Mouse (Mus musculus) bone marrow macrophage, adult 2 months (primary cell): ENCODE measurements around the gene Olfr315. TPM values are rescaled to one million over a fixed set of nuclear protein-coding genes. Genes with fewer than 3 reads are reported as not detected.
"Not testable (repeated sequence)": the region's sequence is repeated elsewhere in the genome, so short reads cannot be mapped to it uniquely, and the experiment has no call there.

Experiments
- H3K27ac ChIP-seq: 2 replicates; pipeline ENCODE4 v1.5.1; 2012; ENCODE audit warnings: low read depth, low read length; ENCODE audit not compliant: insufficient read depth
- H3K4me1 ChIP-seq: 2 replicates; pipeline ENCODE4 v1.6.1; 2012; ENCODE audit warnings: low read length; ENCODE audit not compliant: control insufficient read depth, insufficient read depth
- H3K4me3 ChIP-seq: 2 replicates; pipeline ENCODE4 v1.5.1; 2012; ENCODE audit warnings: mild to moderate bottlenecking, low read length, moderate library complexity; ENCODE audit not compliant: insufficient read depth
- CTCF ChIP-seq: IDR thresholded peaks from 2 replicates; pipeline ENCODE4 v1.5.1; 2012; ENCODE audit warnings: low read depth, mild to moderate bottlenecking, low read length, moderate library complexity
- POLR2A ChIP-seq: IDR thresholded peaks from 2 replicates; pipeline ENCODE4 v1.6.1; 2012; ENCODE audit warnings: mild to moderate bottlenecking, low read depth, low read length, borderline replicate concordance
- polyA plus RNA-seq: library from polyadenylated mRNA; stranded (reverse); fragments of >200 nt; gene quantifications from 2 replicates; pipeline ENCODE4 v1.2.4, GENCODE M21; 2012; ENCODE audit not compliant: missing spikeins, insufficient read depth, insufficient read length

Olfr315 gene
- polyA plus RNA-seq, result not detected in 2 replicates

- Histone ChIP-seq H3K4me3 (no peak within 1 kb of the TSS), H3K4me1 (no peaks in the 10 kb centered on the region), H3K27ac (no peak within 1 kb of the TSS)
- no peak for TF ChIP-seq POLR2A
- TF ChIP-seq CTCF, result no peak
Observed at GRCm38 (mm10) chr11:58772888-58773287, at the start of gene Olfr315. Gene Olfr315 (plus strand): TSS chr11:58773188.

GRCm38 (mm10) chr11:58723914-58724313 lies 49.1 kb upstream of the Olfr315 start, which contains the start of gene Olfr318:
Gene Olfr318 (minus strand): TSS chr11:58724014.
- no peak within 1 kb of the TSS for H3K27ac ChIP-seq
- H3K4me3 ChIP-seq, result no peak within 1 kb of the TSS
- no peaks in the 10 kb centered on the region for H3K4me1 ChIP-seq
- TF ChIP-seq POLR2A, result no peak

- not testable (repeated sequence) for H3K4me3 ChIP-seq, H3K27ac ChIP-seq, H3K4me1 ChIP-seq
Observed at GRCm38 (mm10) chr11:58727896-58728650, 44.9 kb upstream of the Olfr315 start.

GRCm38 (mm10) chr11:58733372-58733771 lies 39.6 kb upstream of the Olfr315 start:
- no peaks in the 10 kb centered on the region for H3K4me1 ChIP-seq
- H3K4me3 ChIP-seq, result no peak overlapping the region
- no peak overlapping the region for H3K27ac ChIP-seq
- no peak for TF ChIP-seq CTCF
- no peak for TF ChIP-seq POLR2A

DNA sequence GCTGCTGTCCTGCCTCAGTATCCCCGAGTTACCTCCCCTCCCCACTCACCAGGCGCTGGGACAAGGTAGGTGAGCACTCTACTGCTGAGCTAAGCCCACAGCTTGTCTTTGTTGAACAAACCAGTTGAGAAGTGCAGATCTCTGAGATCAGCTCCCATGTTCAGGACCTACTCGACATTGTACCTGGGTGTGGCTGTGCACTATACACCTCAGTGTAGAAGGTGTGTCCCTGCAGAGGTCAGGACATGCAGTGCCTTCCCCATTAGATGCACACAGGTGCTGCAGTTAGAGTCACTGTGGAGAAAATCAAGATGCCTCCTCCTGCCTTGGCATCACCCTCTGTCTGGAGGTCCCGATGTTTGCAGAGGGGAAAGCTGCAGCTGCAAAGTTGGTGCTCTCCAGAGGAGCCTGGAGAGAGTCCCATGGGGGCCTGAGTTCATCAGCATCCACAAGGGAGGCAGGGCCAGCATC lies 34.2 kb upstream of the Olfr315 start, which contains the start of gene Olfr317:
Gene Olfr317, minus strand, starts transcription at position 421 of the 471 bp plus-strand sequence.
- Histone ChIP-seq H3K4me3 (no peak within 1 kb of the TSS), H3K27ac (no peak within 1 kb of the TSS), H3K4me1 (no peaks in the 10 kb centered on the region)
- TF ChIP-seq POLR2A, result no peak
- TF ChIP-seq CTCF, result no peak

- H3K27ac ChIP-seq, H3K4me1 ChIP-seq, H3K4me3 ChIP-seq: not testable (repeated sequence)
Observed at GRCm38 (mm10) chr11:58751096-58751495, 21.9 kb upstream of the Olfr315 start.

DNA sequence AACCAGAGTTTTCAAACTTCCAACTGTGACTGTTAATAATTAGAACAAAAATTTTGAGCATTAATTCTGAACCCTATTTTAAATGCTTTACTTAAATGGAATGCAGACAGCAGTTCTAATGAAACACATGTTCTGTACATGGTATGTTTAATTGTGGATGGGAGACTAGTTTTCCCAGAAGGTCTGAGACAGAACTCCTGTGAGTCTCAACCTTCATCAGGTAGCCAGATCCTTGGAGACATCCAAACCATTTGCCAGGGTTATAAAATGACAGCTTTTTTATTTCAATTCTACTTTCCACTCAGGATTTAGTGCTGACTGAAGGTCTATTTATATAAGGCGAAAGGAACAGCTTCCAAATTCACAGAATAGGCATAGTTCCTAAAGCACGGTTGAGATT lies 20.6 kb upstream of the Olfr315 start, which contains the start of gene Olfr316:
Gene Olfr316, plus strand, starts transcription at position 301 of the 400 bp plus-strand sequence.
- Histone ChIP-seq H3K4me3 (no peak within 1 kb of the TSS), H3K27ac (no peak within 1 kb of the TSS), H3K4me1 (no peaks in the 10 kb centered on the region)
- TF ChIP-seq POLR2A (no peak), CTCF (no peak)

GRCm38 (mm10) chr11:58782480-58783089 lies 9.6 kb downstream of the Olfr315 start, which contains the start of gene Olfr314:
Gene Olfr314 (plus strand): TSS chr11:58782952.
- Histone ChIP-seq H3K4me1 (no peaks in the 10 kb centered on the region), H3K4me3 (no peak within 1 kb of the TSS), H3K27ac (no peak within 1 kb of the TSS)
- TF ChIP-seq POLR2A, result no peak
- no peak for TF ChIP-seq CTCF

- no peak for TF ChIP-seq CTCF
- H3K27ac ChIP-seq, result no peak overlapping the region
- no peaks in the 10 kb centered on the region for H3K4me1 ChIP-seq
- no peak overlapping the region for H3K4me3 ChIP-seq
Observed at GRCm38 (mm10) chr11:58784182-58784581, 11.2 kb downstream of the Olfr315 start.

DNA sequence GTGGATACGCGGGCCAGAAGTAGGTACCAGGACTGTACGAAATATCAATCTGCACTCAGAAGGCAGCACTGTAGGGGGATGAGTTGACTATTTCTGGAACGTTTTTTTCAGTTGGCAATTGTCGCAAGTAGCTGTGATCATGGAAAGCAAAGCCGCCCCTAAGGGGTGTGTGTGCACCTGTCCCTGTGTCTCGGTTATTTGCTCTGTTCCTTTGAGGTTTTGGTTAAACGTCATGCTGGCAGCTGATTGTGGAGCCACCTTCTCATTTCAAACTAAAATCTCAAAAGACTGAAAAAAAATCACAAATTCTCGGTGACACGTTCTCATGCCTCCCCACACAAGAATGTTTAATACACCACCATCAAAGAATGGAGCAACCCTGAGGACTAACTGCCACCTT lies 14.7 kb downstream of the Olfr315 start:
- H3K27ac ChIP-seq, result no peak overlapping the region
- H3K4me1 ChIP-seq, result peaks cover 4% of the 10 kb centered on the region; the same call in 1 of the 2 replicates
- no peak for TF ChIP-seq POLR2A
- TF ChIP-seq CTCF, result no peak
- no peak overlapping the region for H3K4me3 ChIP-seq
